Mouse (Mus musculus): ENCODE measurements around the gene Hif3a.

Gene Hif3a

DNA sequence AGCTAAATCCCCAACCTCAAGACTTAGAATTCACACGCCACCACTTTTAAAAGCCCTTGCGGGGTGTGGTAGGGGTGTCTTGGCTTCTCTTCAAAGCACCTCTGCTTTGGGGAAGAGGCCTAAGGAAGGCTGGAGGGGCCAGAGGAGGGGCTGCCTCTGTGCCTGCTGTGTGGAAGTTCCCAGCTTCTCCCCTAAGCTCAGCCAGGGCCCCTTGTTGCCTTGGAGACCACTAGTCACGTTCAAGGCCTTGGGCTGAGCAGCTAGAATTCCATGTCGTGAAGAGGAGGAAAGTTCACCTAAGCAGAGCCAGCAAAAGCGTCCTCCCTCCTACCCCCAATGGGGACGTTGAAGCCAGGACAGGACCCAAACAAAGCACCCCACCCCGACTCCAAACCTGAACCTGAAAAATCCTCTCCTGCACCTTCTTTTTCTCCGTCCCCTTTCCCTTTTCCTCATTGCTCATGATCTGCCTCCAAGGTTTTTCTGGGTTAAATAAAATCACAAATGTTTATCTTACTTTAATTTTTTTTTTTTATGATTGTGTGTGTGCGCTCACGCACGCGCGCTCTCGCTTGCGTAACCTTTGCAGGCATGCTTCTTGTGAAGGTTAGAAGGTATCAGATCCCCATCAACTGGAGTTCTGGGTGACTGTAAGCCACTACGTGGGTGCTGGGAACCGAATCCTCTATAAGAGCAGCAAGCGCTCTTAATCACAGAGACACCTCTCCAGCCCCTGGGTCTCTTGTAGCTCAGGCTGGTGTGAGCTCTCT is 70.4 kb downstream of the Hif3a start:
- CTCF ChIA-PET: interaction anchor here in 2 of 4 experiments (0.9 to 1.9 kb wide), 5 partner anchors 31 to 55 kb away, joined by 3 to 6 read pairs (median 3); no protein-coding TSS in a partner anchor

DNA sequence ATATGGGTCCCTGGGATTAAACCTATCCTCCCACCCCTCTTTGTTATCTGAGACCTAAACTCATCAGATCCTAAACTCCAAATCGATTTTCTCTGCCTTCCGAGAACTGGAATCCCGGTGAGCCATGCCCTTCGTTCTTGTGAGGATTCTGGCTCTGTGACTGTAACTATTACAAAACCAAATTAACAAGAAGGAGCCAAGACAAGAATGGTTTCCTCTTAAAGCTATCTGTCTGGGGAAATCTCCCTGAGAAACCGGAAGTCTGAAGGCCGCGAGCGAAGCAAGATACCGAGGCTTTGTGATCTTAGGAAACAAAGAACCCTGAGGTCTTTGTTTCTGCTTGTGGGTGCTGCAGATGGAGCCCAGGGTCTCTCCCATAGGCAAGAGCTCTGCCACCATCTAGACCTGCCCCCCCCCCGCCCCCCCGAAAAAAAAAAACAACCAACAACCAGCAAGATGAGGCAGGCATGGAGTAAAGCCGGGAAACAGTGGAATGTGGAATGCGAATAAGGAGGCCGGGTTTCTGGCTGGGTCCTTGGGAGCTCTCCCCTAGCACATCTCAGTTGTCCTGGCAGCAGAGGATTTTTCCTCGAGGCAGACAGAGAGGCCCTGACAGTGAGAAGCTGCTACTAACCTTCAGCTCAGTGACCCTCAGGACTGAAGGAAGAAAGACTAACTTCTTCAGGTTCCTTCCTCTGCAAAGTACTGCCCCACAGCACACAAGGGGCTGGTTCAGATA is 72.1 kb downstream of the Hif3a start:
- CTCF ChIA-PET: interaction anchor here in 3 of 4 experiments (0.6 to 1.9 kb wide), 6 partner anchors 9 to 182 kb away, joined by 3 to 7 read pairs (median 4); no protein-coding TSS in a partner anchor
- POLR2A ChIA-PET: interaction anchor here (0.5 to 1.1 kb wide), 7 partner anchors 9 to 984 kb away, joined by 3 to 7 read pairs (median 4); partner anchors contain the start of gene Pnmal2 (in 1 of the 4)

More for the DNA sequence above, 70.4 kb downstream of the Hif3a start:
- POLR2A ChIA-PET: interaction anchor here in 1 of 4 experiments (1.0 kb wide), 1 partner anchor 32 kb away, joined by 3 read pairs; the partner anchor contains the start of gene Pnmal1

DNA sequence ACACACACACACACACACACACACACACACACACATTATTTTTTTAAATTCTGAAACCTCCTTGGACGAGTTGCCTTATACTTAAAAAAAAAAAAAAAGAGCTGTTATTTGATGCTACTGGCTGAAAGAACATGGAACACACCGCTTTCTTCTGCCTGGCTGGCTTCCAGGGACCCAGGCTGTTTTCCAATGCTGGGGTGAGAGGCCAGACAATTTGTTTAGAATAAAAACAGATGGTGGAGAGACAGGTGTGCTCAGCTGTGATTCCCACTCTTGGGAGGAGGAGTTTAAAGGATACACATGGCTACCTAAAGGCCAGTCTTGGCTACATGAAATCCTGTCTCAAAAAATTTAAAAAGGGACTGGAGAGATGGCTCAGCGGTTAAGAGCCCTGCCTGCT is 73.8 kb downstream of the Hif3a start:
- CTCF ChIA-PET: interaction anchor here in 1 of 4 experiments (0.6 kb wide), 1 partner anchor 126 kb away, joined by 4 read pairs; no protein-coding TSS in a partner anchor
- POLR2A ChIA-PET: interaction anchor here in 2 of 4 experiments (0.6 to 0.9 kb wide), 2 partner anchors 19 to 94 kb away, joined by 3 read pairs; no protein-coding TSS in a partner anchor

DNA sequence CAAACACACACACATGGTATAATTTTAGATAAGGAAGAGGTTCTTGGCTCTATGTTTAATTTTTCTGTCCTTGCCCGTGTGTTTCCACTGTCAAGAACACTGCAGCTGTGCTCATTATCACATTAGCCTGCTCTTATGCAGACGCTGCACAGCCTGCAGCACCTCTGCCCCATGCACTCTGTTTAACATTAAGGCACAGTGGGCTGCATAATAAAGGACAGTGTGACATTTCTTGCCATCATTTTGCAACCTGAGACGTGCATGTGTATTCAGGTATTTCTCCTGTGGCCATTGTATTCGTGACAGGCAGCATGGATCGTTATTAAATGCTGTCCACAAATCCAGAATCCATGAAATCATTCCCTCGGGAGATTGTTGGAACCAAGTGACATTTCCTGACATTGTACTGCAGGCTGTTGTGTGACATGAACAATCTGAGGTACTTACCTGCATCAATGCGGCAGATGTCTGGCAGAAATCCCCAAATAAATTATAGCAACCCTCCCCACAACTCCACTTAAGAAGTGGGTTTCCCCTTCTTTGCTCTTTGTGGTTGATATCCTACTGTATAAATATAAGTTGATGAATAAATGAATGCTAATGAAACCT is 74.6 kb downstream of the Hif3a start:
- ChIA-PET CTCF (no interaction called here), POLR2A (interaction anchor here in 1 of 4 experiments (0.9 kb wide), 1 partner anchor 20 kb away, joined by 3 read pairs; no protein-coding TSS in a partner anchor)

DNA sequence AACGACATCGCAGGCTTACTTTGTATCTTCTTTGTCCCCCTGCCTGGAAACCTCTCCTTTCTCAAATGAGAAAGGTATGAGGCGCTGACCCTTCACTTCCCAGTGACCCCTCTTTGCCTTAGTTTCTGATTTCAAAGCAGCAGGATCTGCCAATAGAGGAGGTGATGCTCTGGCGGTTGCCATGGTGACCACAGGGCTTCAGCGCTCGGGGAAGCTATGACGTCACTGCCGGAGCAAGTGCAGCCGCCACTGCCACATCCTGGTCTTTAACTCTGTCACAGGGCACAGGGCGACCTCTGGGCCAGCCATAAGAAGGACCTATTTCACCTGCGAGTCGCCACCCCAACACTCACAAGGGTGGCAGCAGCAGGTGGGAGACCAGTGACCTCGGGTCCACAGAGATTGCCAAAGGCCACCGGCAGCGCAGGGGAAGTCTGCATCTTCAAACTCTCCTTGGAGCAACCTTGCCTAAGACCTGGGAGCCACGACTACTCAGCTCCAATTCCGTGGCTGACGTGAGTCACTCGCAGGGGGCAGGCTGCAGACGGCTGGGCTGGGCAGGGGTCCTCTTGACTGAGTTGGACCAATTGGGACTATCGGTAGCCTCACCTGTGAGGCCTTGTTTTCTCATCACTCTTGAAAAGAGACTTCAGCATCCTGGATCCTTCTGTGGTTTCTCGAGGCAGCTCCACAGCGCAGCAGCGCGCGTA is 79.2 kb downstream of the Hif3a start, which contains the start of gene Gm42372:
Gm42372 (plus strand) TSS at position 228 of the 710 bp plus-strand sequence.
- CTCF ChIA-PET: interaction anchor here (0.6 to 1.5 kb wide), 8 partner anchors 11 to 175 kb away, joined by 3 to 5 read pairs (median 3); partner anchors contain the start of gene Pnmal2 (in 1 of the 4)
- POLR2A ChIA-PET: interaction anchor here (0.5 to 1.4 kb wide), 7 partner anchors 11 to 203 kb away, joined by 3 to 5 read pairs (median 4); no protein-coding TSS in a partner anchor

All from embryonic stem cell, embryonic (primary cell).